Mouse (Mus musculus) heart, embryonic 14.5 days (tissue): ENCODE results near the gene Fam71b. TPM values are rescaled to one million over a fixed set of nuclear protein-coding genes. Genes with fewer than 3 reads are reported as not detected.
"Not testable (repeated sequence)": the region's sequence is repeated elsewhere in the genome, so short reads cannot be mapped to it uniquely, and the experiment has no call there.

Experiments used
- ATAC-seq: fragments of 200-750 bp; cut with Nextera tagmentation; 2 replicates; pipeline ENCODE4 v1.8.0; 2017; ENCODE audit warnings: low read depth, moderate TSS enrichment; ENCODE audit not compliant: insufficient number of reproducible peaks, insufficient read depth, low FRiP score
- H3K27ac ChIP-seq, 2 experiments: fragments of 200-500 bp in 1 of 2; fragments of 300-500 bp in 1 of 2; sonication (generic) in 1 of 2; replicated peaks in 1 of 2; 2 replicates each; pipeline ENCODE4 v1.5.1; 2012 to 2014; ENCODE audit warnings: low read depth in 2 of 2, low read length in 2 of 2, control low read depth in 1 of 2, mild to moderate bottlenecking in 1 of 2, mixed read lengths in 1 of 2; ENCODE audit not compliant: control insufficient read depth in 1 of 2, insufficient read depth in 1 of 2
- H3K27me3 ChIP-seq: fragments of 300-500 bp; sonication (generic); 2 replicates; pipeline ENCODE4 v1.6.1; 2014; ENCODE audit warnings: mild to moderate bottlenecking, low read length, control low read depth; ENCODE audit not compliant: control insufficient read depth, insufficient read depth
- H3K36me3 ChIP-seq: fragments of 300-500 bp; sonication (generic); 2 replicates; pipeline ENCODE4 v1.6.1; 2014; ENCODE audit warnings: mild to moderate bottlenecking, control low read depth, low read length, mixed read lengths; ENCODE audit not compliant: control insufficient read depth, insufficient read depth
- H3K4me1 ChIP-seq, 2 experiments: fragments of 200-500 bp in 1 of 2; fragments of 300-500 bp in 1 of 2; sonication (generic) in 1 of 2; 2 replicates each; pipeline ENCODE4 v1.6.1; 2012 to 2014; ENCODE audit warnings: low read length in 2 of 2, control low read depth in 1 of 2, mixed read lengths in 1 of 2; ENCODE audit not compliant: control insufficient read depth in 2 of 2, insufficient read depth in 2 of 2
- H3K4me2 ChIP-seq: fragments of 300-500 bp; sonication (generic); 2 replicates; pipeline ENCODE4 v1.6.1; 2014; ENCODE audit warnings: mild to moderate bottlenecking, low read length
- H3K4me3 ChIP-seq, 2 experiments: fragments of 200-500 bp in 1 of 2; fragments of 300-500 bp in 1 of 2; sonication (generic) in 1 of 2; 2 replicates each; pipeline ENCODE4 v1.5.1; 2012 to 2014; ENCODE audit warnings: low read length in 2 of 2, mild to moderate bottlenecking in 2 of 2, control low read depth in 1 of 2, low read depth in 1 of 2, moderate library complexity in 1 of 2; ENCODE audit not compliant: control insufficient read depth in 1 of 2, insufficient read depth in 1 of 2
- H3K9ac ChIP-seq: fragments of 300-500 bp; sonication (generic); 2 replicates; pipeline ENCODE4 v1.6.1; 2014; ENCODE audit warnings: mild to moderate bottlenecking, low read length
- H3K9me3 ChIP-seq: fragments of 300-500 bp; sonication (generic); 2 replicates; pipeline ENCODE4 v1.6.1; 2016; ENCODE audit warnings: low read length, control low read depth; ENCODE audit not compliant: control insufficient read depth
- WGBS: fragments of 180-500 bp; shearing (Covaris S2); extraction: QIAGEN DNeasy Blood & Tissue Kit; methylation state at CpG from one replicate; pipeline ENCODE4 v1.1.7; 2014; 5-methylcytosine and 5-hydroxymethylcytosine counted together
- polyA plus RNA-seq: library from polyadenylated mRNA; unstranded; fragments of >200 nt; fragmentation: Nextera tagmentation; extraction: Ambion mirVana; gene quantifications from 2 replicates; pipeline ENCODE4 v1.2.1, GENCODE M21; 2014

The Fam71b gene
- polyA plus RNA-seq, 1 experiment from 2014 or later = not detected

GRCm38 (mm10) chr11:46418438-46418837, 22.1 kb downstream of the Fam71b start:
- ATAC-seq = no peak
- no peaks in the 10 kb centered on the region for H3K9me3 ChIP-seq
- H3K27ac ChIP-seq = no peak overlapping the region
- H3K4me3 ChIP-seq = no peak overlapping the region
- no peaks in the 10 kb centered on the region for H3K36me3 ChIP-seq
- WGBS = 64% methylated on average over 1 of the region's 1 CpGs
- H3K9ac ChIP-seq = no peak overlapping the region
- no peak overlapping the region for H3K4me2 ChIP-seq
- no peaks in the 10 kb centered on the region for H3K27me3 ChIP-seq
- H3K4me1 ChIP-seq = no peaks in the 10 kb centered on the region

- H3K27ac ChIP-seq = no peak overlapping the region
- H3K4me2 ChIP-seq = no peak overlapping the region
- no peak overlapping the region for H3K4me3 ChIP-seq
- H3K27me3 ChIP-seq = no peaks in the 10 kb centered on the region
- 84% methylated on average over 5 of the region's 5 CpGs for WGBS
- H3K9me3 ChIP-seq = no peaks in the 10 kb centered on the region
- ATAC-seq = no peak
- H3K9ac ChIP-seq = no peak overlapping the region
- no peaks in the 10 kb centered on the region for H3K36me3 ChIP-seq
- no peaks in the 10 kb centered on the region for H3K4me1 ChIP-seq
Observed at GRCm38 (mm10) chr11:46418860-46419259, 22.5 kb downstream of the Fam71b start.

- no peak overlapping the region for H3K4me2 ChIP-seq
- no peak overlapping the region for H3K4me3 ChIP-seq
- no peaks in the 10 kb centered on the region for H3K36me3 ChIP-seq
- ATAC-seq = no peak
- H3K4me1 ChIP-seq = no peaks in the 10 kb centered on the region
- WGBS = 68% methylated on average over 8 of the region's 8 CpGs
- H3K27me3 ChIP-seq = no peaks in the 10 kb centered on the region
- no peak overlapping the region for H3K27ac ChIP-seq
- H3K9ac ChIP-seq = no peak overlapping the region
- H3K9me3 ChIP-seq = no peaks in the 10 kb centered on the region
Observed at GRCm38 (mm10) chr11:46421086-46421888, 24.9 kb downstream of the Fam71b start.

GRCm38 (mm10) chr11:46428131-46428530, 31.8 kb downstream of the Fam71b start:
- H3K36me3 ChIP-seq, H3K27me3 ChIP-seq, H3K4me3 ChIP-seq, H3K4me2 ChIP-seq, H3K4me1 ChIP-seq, H3K9ac ChIP-seq, H3K27ac ChIP-seq, H3K9me3 ChIP-seq, ATAC-seq: not testable (repeated sequence)
- WGBS = 44% methylated on average over 4 of the region's 4 CpGs

GRCm38 (mm10) chr11:46430123-46430522, 33.8 kb downstream of the Fam71b start:
- no peak overlapping the region for H3K4me2 ChIP-seq
- H3K4me3 ChIP-seq = no peak overlapping the region
- H3K27ac ChIP-seq = no peak overlapping the region
- no peaks in the 10 kb centered on the region for H3K27me3 ChIP-seq
- 71% methylated on average over 2 of the region's 2 CpGs for WGBS
- H3K9ac ChIP-seq = no peak overlapping the region
- H3K4me1 ChIP-seq = no peaks in the 10 kb centered on the region
- no peaks in the 10 kb centered on the region for H3K9me3 ChIP-seq
- no peaks in the 10 kb centered on the region for H3K36me3 ChIP-seq
- no peak for ATAC-seq

- H3K36me3 ChIP-seq = no peaks in the 10 kb centered on the region
- WGBS = 16% methylated on average over 3 of the region's 3 CpGs
- H3K4me2 ChIP-seq = no peak overlapping the region
- H3K4me3 ChIP-seq = no peak overlapping the region
- peaks cover 0 to 2% of the 10 kb centered on the region in 2 experiments; a peak in 2 of 4 replicates for H3K4me1 ChIP-seq
- ATAC-seq = no peak; the same call in 1 of the 2 replicates
- no peak overlapping the region for H3K27ac ChIP-seq
- H3K27me3 ChIP-seq = no peaks in the 10 kb centered on the region
- no peak overlapping the region for H3K9ac ChIP-seq
- H3K9me3 ChIP-seq = no peaks in the 10 kb centered on the region
Observed at GRCm38 (mm10) chr11:46431129-46431528, 34.8 kb downstream of the Fam71b start.

- Histone ChIP-seq H3K9ac (no peak overlapping the region), H3K36me3 (peaks cover 14% of the 10 kb centered on the region), H3K4me2 (no peak overlapping the region), H3K9me3 (no peaks in the 10 kb centered on the region), H3K27ac (no peak overlapping the region), H3K4me1 (peaks cover 2 to 6% of the 10 kb centered on the region in 2 experiments), H3K27me3 (no peaks in the 10 kb centered on the region), H3K4me3 (no peak overlapping the region)
- no peak for ATAC-seq
Observed at GRCm38 (mm10) chr11:46435363-46435762, 39.0 kb downstream of the Fam71b start.
